Mouse (Mus musculus) hindbrain, embryonic 14.5 days (tissue): ENCODE measurements at regions not wholly inside any gene's neighbourhood (a gene's known extent, or its start where the extent isn't known, plus 50 kb on each side); places are given as distances from the start of the nearest gene placed in this dataset.
A peak's percentile ranks its signal among the peaks of the same experiment; 100 is the strongest.
"Not testable (repeated sequence)": the region's sequence is repeated elsewhere in the genome, so short reads cannot be mapped to it uniquely, and the experiment has no call there.

ENCODE experiments used
- ATAC-seq: fragments of 200-750 bp; cut with Nextera tagmentation; 2 replicates; pipeline ENCODE4 v1.8.0; 2017; ENCODE audit warnings: moderate number of reproducible peaks, mild to moderate bottlenecking, moderate TSS enrichment, moderate library complexity; ENCODE audit not compliant: low FRiP score
- DNase-seq: peaks from one replicate; pipeline ENCODE4 v3.0.0-alpha.2; 2015; ENCODE audit warnings: low spot score
- H3K27ac ChIP-seq: fragments of 300-500 bp; sonication (generic); 2 replicates; pipeline ENCODE4 v1.5.1; 2014; ENCODE audit warnings: mild to moderate bottlenecking, moderate library complexity
- H3K27me3 ChIP-seq: fragments of 300-500 bp; sonication (generic); 2 replicates; pipeline ENCODE4 v1.6.1; 2014; ENCODE audit warnings: mild to moderate bottlenecking, low read length, mixed read lengths; ENCODE audit not compliant: control insufficient read depth, insufficient read depth
- H3K36me3 ChIP-seq: fragments of 300-500 bp; sonication (generic); replicated peaks from 2 replicates; pipeline ENCODE4 v1.6.1; 2014; ENCODE audit not compliant: control insufficient read depth, insufficient read depth
- H3K4me1 ChIP-seq: fragments of 300-500 bp; sonication (generic); replicated peaks from 2 replicates; pipeline ENCODE4 v1.6.1; 2014; ENCODE audit warnings: antibody characterized with exemption, low read length, mixed read lengths; ENCODE audit not compliant: control insufficient read depth, insufficient read depth
- H3K4me2 ChIP-seq: fragments of 300-500 bp; sonication (generic); replicated peaks from 2 replicates; pipeline ENCODE4 v1.6.1; 2014; ENCODE audit warnings: mild to moderate bottlenecking, moderate library complexity
- H3K4me3 ChIP-seq: fragments of 300-500 bp; sonication (generic); replicated peaks from 2 replicates; pipeline ENCODE4 v1.5.1; 2014; ENCODE audit warnings: mild to moderate bottlenecking, low read length
- H3K9ac ChIP-seq: fragments of 300-500 bp; sonication (generic); 2 replicates; pipeline ENCODE4 v1.6.1; 2014
- H3K9me3 ChIP-seq: fragments of 300-500 bp; sonication (generic); 2 replicates; pipeline ENCODE4 v1.6.1; 2016; ENCODE audit warnings: low read length; ENCODE audit not compliant: control insufficient read depth
- WGBS: fragments of 180-500 bp; shearing (Covaris S2); extraction: QIAGEN DNeasy Blood & Tissue Kit; methylation state at CpG from one replicate; pipeline ENCODE4 v1.1.7; 2014; 5-methylcytosine and 5-hydroxymethylcytosine counted together

- Histone ChIP-seq H3K4me2 (no peak overlapping the region), H3K9ac (no peak overlapping the region), H3K27ac (no peak overlapping the region), H3K9me3 (no peaks in the 10 kb centered on the region), H3K4me3 (no peak overlapping the region), H3K36me3 (no peaks in the 10 kb centered on the region), H3K4me1 (no peaks in the 10 kb centered on the region), H3K27me3 (no peaks in the 10 kb centered on the region)
- 93% methylated on average over 2 of the region's 2 CpGs for WGBS
- DNase-seq (no peak), ATAC-seq (no peak)
These were observed 54.7 kb upstream of the Nlrp1b start for GRCm38 (mm10) chr11:71285193-71285592.

- not testable (repeated sequence) for H3K36me3 ChIP-seq, H3K9ac ChIP-seq, ATAC-seq, H3K27me3 ChIP-seq, H3K27ac ChIP-seq, DNase-seq, H3K9me3 ChIP-seq, H3K4me1 ChIP-seq, H3K4me3 ChIP-seq, H3K4me2 ChIP-seq
These were observed 57.7 kb upstream of the Nlrp1b start for GRCm38 (mm10) chr11:71288243-71288642.

- 88% methylated on average over 1 of the region's 1 CpGs for WGBS
- H3K4me1 ChIP-seq, result no peaks in the 10 kb centered on the region
These were observed 59.0 kb upstream of the Nlrp1b start for GRCm38 (mm10) chr11:71289490-71289889.

GRCm38 (mm10) chr11:71299479-71299878, 68.9 kb upstream of the Nlrp1b start:
- Histone ChIP-seq H3K9me3 (no peaks in the 10 kb centered on the region), H3K4me3 (no peak overlapping the region), H3K36me3 (no peaks in the 10 kb centered on the region), H3K27ac (no peak overlapping the region), H3K4me1 (no peaks in the 10 kb centered on the region), H3K27me3 (no peaks in the 10 kb centered on the region), H3K4me2 (no peak overlapping the region), H3K9ac (no peak overlapping the region)
- no peak for ATAC-seq
- 90% methylated on average over 1 of the region's 1 CpGs for WGBS
- DNase-seq, result no peak

More at GRCm38 (mm10) chr11:71289490-71289889, 59.0 kb upstream of the Nlrp1b start:
- ATAC-seq, result no peak
- Histone ChIP-seq H3K9ac (no peak overlapping the region), H3K36me3 (no peaks in the 10 kb centered on the region), H3K9me3 (no peaks in the 10 kb centered on the region), H3K27me3 (no peaks in the 10 kb centered on the region), H3K4me3 (no peak overlapping the region), H3K4me2 (no peak overlapping the region), H3K27ac (no peak overlapping the region)
- no peak for DNase-seq

- peak; percentile 69 for DNase-seq
- Histone ChIP-seq H3K4me2 (no peak overlapping the region), H3K4me3 (no peak overlapping the region), H3K36me3 (no peaks in the 10 kb centered on the region), H3K27me3 (no peaks in the 10 kb centered on the region), H3K27ac (no peak overlapping the region), H3K9me3 (no peaks in the 10 kb centered on the region), H3K4me1 (no peaks in the 10 kb centered on the region), H3K9ac (no peak overlapping the region)
- ATAC-seq, result no peak
- 30% methylated on average over 1 of the region's 1 CpGs for WGBS
These were observed 92.9 kb upstream of the Nlrp1b start for GRCm38 (mm10) chr11:71323439-71323838.

GRCm38 (mm10) chr11:71337428-71337827, 106.9 kb upstream of the Nlrp1b start:
- ATAC-seq (no peak), DNase-seq (peak; percentile 85)
- Histone ChIP-seq H3K4me1 (no peaks in the 10 kb centered on the region), H3K27me3 (no peaks in the 10 kb centered on the region), H3K9ac (no peak overlapping the region), H3K27ac (no peak overlapping the region), H3K36me3 (no peaks in the 10 kb centered on the region), H3K9me3 (no peaks in the 10 kb centered on the region), H3K4me2 (no peak overlapping the region), H3K4me3 (no peak overlapping the region)
- 14% methylated on average over 1 of the region's 1 CpGs for WGBS

GRCm38 (mm10) chr11:71346024-71346423, 115.5 kb upstream of the Nlrp1b start:
- WGBS, result 45% methylated on average over 3 of the region's 3 CpGs
- no peak overlapping the region for H3K4me3 ChIP-seq
- no peaks in the 10 kb centered on the region for H3K4me1 ChIP-seq
- H3K27ac ChIP-seq, result no peak overlapping the region
- no peaks in the 10 kb centered on the region for H3K36me3 ChIP-seq
- H3K9me3 ChIP-seq, result no peaks in the 10 kb centered on the region
- H3K9ac ChIP-seq, result no peak overlapping the region
- no peak overlapping the region for H3K4me2 ChIP-seq
- ATAC-seq, result no peak
- no peaks in the 10 kb centered on the region for H3K27me3 ChIP-seq
- DNase-seq, result peak; percentile 79

GRCm38 (mm10) chr11:71357089-71357488, 126.6 kb upstream of the Nlrp1b start:
- 34% methylated on average over 3 of the region's 3 CpGs for WGBS
- no peak overlapping the region for H3K4me3 ChIP-seq
- no peaks in the 10 kb centered on the region for H3K36me3 ChIP-seq
- DNase-seq (no peak), ATAC-seq (no peak)
- H3K27ac ChIP-seq, result no peak overlapping the region
- H3K27me3 ChIP-seq, result no peaks in the 10 kb centered on the region
- H3K4me1 ChIP-seq, result no peaks in the 10 kb centered on the region
- no peak overlapping the region for H3K9ac ChIP-seq
- H3K9me3 ChIP-seq, result no peaks in the 10 kb centered on the region
- H3K4me2 ChIP-seq, result no peak overlapping the region

- Histone ChIP-seq H3K27ac (no peak overlapping the region), H3K9ac (no peak overlapping the region), H3K27me3 (no peaks in the 10 kb centered on the region), H3K4me3 (no peak overlapping the region), H3K9me3 (no peaks in the 10 kb centered on the region), H3K4me2 (no peak overlapping the region), H3K36me3 (no peaks in the 10 kb centered on the region), H3K4me1 (no peaks in the 10 kb centered on the region)
- no peak for ATAC-seq
- WGBS, result 87% methylated on average over 5 of the region's 5 CpGs
- no peak for DNase-seq
These were observed 130.3 kb upstream of the Nlrp1b start for GRCm38 (mm10) chr11:71360856-71361255.

- DNase-seq (no peak), ATAC-seq (no peak)
- Histone ChIP-seq H3K4me3 (no peak overlapping the region), H3K4me2 (no peak overlapping the region), H3K9ac (no peak overlapping the region), H3K9me3 (no peaks in the 10 kb centered on the region), H3K27me3 (no peaks in the 10 kb centered on the region), H3K4me1 (no peaks in the 10 kb centered on the region), H3K27ac (no peak overlapping the region), H3K36me3 (no peaks in the 10 kb centered on the region)
- WGBS, result 73% methylated on average over 5 of the region's 5 CpGs
These were observed 141.3 kb upstream of the Nlrp1b start for GRCm38 (mm10) chr11:71371871-71372270.
